Mouse (Mus musculus) heart, postnatal 10 days (tissue): ENCODE measurements around the gene Dgcr8. TPM values are rescaled to one million over a fixed set of nuclear protein-coding genes. Genes with fewer than 3 reads are reported as not detected.

Experiments used
- DNase-seq, 2 experiments: peaks; one replicate each; pipeline ENCODE4 v3.0.0; 2021
- intact Hi-C: fragments of 180-260 bp; cut with DNase I; formaldehyde crosslinking; loops from one replicate; pipeline ENCODE4 v1.15.1; 2025
- total RNA-seq, 2 experiments: library from RNA; stranded (reverse); gene quantifications; 2 replicates each; pipeline ENCODE4 v1.2.3; 2021

Dgcr8 gene
- total RNA-seq, 2 experiments from 2014 or later: 26.0 to 27.2 TPM

DNA sequence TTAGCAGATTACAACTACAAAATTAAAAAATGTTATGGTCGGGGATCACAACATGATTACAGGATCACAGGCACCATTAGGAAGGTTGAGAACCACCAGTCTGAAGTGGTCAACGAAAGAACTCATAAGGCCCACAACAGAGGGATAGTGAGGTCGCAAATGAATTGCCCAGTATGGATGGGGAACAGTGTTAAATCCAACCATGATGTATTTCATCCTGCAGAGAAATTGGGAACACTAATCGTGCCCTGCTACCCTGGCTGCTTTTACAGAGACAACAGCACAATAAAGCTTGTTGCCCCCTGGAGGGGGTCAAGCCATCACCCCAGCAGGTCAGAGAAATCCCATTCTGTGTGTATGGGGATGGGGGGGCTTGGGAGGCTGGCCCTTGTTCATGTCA is 38.8 kb downstream of the Dgcr8 start:
- no peak for DNase-seq
- intact Hi-C loops: loop anchor here (2.0 kb wide), 1 partner anchor 37 kb away; no protein-coding TSS in a partner anchor

DNA sequence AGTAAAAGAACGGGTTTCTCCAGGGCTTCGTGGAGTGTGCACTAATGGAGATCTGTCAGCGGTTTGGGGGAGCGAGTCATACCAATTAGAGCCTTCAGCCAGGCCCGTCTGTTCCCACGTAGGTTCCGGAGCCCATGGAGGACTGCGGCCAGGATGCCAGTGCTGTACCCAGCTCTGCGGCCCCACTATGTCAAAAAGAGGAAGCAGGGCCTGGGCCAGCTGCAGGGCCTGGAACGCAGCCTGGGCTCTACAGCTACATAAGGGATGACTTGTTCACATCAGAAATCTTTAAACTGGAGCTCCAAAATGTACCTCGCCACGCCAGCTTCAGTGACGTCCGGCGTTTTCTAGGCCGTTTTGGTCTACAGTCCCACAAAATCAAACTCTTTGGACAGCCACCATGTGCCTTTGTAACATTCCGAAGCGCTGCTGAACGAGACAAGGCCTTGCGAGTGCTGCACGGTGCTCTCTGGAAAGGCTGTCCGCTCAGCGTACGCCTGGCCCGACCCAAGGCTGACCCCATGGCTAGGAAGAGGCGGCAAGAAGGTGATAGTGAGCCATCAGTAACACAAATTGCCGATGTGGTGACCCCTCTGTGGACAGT is 39.6 kb downstream of the Dgcr8 start:
- peak; percentile 55 to 61 for DNase-seq
- intact Hi-C loops: no loop called here

DNA sequence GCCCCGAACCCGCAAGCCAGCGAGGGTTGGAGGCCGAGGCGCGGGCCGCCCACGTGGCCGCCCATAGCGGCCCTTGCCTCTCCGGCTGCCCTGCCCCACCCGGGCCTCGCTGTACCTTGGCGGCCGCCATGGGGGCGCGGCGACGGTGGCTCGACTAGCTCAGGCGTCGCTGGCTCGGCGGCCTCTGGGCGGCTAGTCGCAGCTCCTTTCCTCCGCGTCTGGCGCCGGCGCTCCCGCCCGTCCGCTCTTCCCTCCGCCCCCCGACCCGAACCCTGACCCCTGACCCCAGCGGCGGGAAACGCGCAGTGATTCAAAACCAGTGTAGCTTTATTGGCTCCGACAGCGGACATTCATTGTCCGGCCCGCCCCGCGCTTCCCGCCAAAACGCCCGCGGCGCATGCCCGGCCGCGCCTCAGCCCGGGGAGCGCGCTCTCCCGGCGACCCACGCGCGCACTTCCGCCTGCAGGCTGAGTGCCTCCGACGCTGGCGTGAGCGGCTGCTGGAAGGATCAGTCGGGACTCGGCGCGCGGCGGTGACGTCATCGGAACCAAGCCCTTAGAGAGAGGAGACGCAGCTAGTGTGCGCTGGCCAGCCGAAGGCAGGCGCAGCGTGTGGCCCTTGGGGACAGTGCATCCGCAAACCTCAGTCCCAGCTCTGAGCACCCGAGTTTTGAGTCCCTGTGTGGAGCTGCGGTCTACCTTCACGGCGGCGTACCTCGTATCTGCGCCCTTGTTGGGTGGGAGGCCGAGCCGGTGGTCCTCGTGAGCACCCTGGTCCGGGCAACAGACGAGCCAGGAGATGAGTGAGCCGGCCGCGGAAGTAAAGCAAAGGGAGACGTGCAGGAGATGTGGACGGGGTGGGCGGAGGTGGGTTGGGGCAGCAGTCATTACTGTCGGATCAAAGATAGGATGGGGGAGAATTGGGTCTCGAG is 40.3 kb downstream of the Dgcr8 start, which contains the start of the genes Trmt2a and Ranbp1:
TSS of gene Trmt2a (plus strand) at position 247 of the 931 bp plus-strand sequence.
TSS of gene Ranbp1 (minus strand) at position 300 of the 931 bp plus-strand sequence.
- intact Hi-C loops: no loop called here
- DNase-seq: peak; percentile 99

DNA sequence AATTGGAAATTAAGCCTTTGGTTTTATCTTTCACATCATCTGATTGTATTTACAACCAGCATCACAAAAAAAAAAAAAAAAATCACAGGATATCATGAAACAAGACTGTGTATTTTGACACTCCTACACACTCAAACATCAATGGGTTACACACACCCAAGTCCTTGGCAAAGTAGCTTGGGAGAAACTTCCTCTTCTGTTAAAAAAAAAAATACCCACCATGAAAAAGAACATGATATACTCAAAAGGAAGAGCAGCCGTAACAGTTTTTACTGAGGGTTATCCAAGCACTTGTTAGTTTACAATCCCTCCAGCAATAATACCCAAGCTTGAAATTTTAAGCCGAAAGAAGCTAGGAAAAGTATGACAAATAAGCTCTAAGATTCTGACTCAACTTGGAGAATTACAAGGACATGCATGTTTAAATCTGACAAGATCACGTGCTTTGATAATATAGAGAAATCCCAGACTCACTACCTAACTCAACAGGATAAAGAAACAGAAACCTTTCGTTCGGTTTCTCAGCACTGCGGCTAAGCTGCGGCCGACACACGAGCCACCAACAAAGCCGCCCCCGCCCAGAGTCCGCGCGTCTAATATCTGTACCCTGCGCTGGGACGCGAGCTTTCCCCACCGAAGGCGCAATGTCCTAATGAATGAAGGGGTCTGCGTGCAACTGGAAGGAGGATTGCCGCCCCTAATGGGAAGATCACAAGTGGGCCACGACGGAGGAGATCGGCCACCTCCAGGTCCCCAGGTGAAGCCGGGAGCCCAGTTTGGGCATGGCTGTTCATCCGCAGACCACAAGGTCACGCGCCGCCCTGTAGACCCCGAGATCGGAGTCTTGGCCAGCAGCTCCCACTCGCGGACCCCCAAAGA is 41.3 kb downstream of the Dgcr8 start:
- intact Hi-C loops: no loop called here
- no peak for DNase-seq

DNA sequence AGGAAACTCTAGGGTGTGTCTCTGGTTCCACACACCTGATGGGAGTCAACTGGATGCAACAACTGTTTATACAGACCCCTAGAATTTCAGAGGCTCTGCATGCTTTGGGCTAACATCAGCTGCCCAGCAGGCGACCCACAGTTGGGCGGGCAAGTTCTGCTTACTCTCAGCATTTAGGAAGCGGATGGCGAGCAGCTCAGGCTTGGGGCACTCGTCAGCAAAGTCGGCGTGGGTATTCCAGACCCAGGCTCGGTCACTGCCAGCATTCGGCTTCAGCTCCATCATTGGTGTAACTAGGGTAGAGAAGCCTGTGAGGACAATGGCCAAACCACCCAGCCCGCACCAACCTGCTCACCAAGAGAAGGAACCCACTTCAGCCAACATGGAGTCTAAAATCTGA is 47.5 kb downstream of the Dgcr8 start:
- intact Hi-C loops: no loop called here
- DNase-seq: no peak

DNA sequence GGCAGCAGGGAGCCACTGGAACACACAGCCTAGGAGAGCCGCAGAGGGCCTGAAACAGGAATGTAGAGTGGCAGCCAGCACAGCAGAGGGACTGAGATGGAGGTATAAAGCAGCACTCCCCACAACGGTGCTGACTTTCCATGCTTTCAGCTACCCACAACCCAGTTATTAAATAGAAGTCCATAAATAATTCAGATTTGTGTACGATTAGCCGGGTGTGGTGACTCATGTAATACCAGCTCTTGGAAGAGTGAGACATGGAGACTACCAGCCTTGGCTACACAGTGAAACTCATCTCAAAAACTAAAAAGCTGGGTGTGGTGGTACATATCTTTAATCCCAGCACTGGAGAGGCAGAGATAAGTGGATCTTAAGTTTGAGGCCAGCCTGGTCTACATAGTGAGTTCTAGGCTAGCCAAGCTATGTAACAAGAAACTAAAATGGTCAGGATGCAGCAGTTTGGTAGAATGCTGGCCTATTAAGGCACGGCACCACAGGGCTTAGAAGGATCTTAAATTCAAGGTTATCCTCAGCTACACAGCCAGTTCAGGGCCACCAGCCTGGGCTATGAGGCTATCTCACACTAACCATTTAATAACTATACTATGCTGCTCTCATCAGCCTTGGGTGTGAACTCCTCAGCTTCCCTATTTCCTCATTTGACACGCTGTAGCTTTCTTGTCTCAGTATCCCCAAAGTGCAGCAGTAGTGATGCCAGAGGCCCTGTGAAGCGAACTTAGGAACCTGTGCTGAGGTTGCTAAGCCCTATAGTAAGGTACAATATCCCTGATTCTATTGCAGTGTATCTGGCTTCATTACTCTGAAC is 52.2 kb downstream of the Dgcr8 start:
- intact Hi-C loops: no loop called here
- DNase-seq: no peak

DNA sequence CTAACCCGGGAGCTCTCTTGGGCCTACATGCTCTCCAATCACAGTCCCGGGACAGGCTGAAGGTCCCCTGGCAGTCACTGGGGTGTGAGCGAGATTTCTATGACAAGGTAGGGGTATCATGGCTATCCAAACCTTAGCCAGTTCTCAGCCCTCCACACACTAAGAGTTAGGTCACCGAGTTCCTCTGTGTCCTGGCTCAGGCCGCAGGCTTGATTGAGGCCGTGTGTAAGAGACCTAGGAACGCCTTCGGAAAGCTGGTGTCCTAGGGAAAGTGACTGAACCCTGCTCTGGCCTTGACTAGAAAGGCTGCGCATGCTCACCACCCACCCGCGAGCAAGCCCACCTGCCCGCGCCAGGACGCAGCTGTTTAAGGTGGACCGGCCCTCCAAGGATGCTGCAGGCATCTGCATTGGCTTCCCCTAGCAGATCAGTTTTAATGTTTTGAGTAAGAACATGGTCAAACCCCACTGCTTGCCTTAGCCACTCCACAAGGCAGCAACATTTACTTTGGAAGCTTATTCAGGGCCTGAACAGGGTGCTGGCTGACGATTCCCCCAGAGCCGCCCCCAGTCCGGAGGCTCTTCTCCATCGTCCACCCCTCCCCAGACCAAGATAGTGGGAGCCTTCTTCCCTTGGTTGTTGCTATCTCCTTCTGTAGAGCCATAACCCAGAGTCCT is 53.5 kb downstream of the Dgcr8 start:
- DNase-seq: peak; percentile 81 to 85
- intact Hi-C loops: no loop called here

DNA sequence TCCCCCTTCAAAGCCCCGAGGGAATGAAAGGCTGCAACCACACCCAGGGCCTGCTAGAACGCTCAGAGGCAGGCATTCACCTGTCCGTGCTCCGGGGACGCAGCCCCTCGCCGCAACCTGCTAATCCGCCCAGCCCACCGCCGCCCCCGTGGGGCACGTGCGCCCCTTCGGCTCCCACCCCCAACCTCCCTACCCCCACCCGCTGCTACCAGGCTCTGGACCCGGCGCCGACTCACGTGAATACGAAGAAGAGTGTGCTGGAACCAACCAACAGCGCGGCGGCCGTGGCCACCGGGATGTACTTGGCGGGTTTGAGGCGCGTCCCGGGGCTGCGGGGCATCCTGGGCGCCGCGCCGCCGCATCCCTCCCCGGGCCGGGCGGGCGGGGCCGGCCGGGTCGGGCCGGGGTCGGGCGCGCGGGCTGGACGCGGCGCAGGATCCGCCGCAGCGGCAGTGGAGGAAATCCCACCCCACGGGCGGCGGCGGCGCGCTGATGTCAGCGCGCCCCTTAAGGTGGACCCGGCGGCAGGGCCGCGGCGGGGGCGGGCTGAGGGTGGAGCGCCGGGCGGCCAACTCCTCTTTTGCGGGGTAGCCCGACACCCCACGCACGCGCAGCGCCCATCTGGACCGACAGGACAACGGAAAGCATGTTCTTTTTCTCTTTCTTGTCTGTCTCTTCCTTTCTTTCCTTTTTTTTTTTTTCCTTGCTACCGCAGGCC is 54.2 kb downstream of the Dgcr8 start, which contains the start of gene Zdhhc8:
TSS of gene Zdhhc8 (minus strand) at position 466 of the 718 bp plus-strand sequence.
- intact Hi-C loops: no loop called here
- peak; percentile 38 to 49 for DNase-seq

DNA sequence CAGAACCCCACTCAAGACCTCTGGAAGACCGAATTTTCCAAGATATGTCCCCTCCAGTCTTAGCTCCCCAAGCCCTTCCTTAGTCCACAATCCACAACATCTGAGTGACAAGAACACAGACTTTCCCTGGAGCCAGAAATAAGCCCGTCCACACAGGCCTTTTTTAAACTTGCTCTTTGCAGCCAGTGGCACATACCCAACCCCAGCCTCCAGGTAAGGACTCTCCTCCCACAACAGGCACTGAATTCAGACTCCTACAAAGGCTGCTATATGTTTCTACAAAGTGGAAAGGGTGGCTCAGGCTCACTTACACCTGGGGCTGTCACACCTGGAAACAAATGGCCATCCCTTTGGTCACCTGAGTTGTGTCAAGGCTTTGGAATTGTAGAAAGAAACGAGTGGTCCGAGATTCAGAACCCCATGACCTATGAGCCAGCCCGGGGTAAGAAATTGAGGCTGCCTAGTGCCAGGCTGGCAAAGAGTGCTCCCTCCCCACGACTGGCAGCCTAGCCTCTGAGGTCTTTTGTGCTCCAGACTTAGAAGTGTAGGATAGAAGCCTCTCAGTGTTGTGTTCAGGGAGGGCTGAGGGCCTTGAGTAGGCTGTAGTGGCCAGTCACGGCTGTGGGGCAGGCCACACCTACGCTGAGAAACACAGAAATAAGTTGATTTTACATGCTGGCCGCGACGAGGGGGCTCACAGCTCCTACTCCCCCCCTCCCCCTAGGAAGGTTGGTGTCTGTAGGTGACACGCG is 55.0 kb downstream of the Dgcr8 start:
- no peak for DNase-seq
- intact Hi-C loops: no loop called here

DNA sequence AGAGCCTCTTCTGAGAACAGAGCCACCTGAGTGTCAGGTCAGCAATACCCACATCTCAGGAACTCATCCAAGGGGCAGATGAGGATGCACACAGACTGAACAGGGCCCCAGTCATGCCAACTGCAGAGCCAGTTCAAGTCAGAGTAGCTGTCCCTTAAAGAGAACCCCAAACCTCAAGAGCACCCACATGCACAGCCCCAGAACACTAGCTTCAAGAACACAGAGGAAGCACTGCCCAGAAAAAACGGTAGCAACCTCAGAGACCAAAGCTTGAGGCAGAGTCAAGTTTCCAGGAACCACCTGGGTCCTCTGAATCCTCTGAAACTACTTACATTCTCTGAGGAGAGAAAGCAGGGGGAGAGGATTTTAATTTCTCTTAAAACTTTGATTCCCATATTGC is 55.6 kb downstream of the Dgcr8 start:
- no peak for DNase-seq
- intact Hi-C loops: no loop called here

DNA sequence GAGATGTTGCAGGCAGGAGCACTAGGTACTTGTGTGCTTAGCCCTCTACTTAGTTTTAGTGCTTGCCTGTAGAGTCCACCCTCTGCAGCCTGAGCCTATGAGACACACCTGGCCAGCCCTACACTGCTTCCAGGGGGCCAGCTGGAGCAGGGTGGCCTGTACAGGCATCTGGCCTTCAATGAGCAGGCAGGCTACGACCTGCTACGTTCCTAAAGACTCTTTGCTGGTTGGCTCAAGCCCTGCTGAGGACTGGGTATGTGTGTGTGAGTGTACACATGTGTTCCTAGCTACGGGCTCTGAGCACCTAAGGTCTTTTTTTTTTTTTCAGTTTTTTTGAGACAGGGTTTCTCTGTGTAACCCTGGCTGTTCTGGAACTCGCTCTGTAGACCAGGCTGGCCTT is 57.6 kb downstream of the Dgcr8 start:
- DNase-seq: no peak
- intact Hi-C loops: no loop called here

DNA sequence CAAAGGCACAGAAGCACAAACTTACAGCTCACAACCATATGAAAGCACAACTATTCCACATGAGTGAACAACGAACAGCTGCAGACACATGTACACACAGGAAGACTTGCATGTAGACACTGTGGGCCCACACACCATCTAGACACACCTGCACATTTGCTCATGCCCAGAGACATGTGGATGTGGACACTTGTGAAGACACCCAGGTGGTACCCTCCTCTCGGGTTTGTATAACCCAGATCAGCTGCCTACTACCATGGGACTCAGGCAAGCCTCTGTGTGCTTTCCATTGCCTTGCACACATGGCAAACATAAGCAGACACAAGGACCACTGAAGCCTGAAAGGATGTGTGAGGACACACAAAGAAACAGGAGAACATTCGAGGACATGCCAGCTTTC is 58.0 kb downstream of the Dgcr8 start:
- intact Hi-C loops: no loop called here

DNA sequence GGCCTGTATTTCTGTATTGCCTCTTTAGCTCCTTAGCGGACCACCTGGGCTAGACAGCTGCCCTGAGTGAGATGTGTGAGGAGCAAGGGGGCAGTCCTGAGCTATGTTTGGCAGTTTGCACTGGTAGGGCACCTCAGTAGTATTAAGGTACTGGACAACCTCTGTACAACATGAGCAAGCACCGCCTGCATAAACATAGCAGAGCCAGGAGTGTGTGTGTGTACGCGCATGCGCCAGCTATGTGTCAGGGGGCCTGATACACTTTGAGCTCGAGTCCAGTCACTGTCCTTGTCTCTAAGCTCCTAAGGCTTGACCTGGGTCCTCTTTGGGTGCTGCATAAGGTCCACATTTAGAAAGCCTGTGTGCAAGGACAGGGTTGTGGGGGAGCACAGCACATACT is 58.4 kb downstream of the Dgcr8 start:
- DNase-seq: no peak
- intact Hi-C loops: no loop called here

More for the DNA sequence above, 58.0 kb downstream of the Dgcr8 start:
- no peak for DNase-seq

DNA sequence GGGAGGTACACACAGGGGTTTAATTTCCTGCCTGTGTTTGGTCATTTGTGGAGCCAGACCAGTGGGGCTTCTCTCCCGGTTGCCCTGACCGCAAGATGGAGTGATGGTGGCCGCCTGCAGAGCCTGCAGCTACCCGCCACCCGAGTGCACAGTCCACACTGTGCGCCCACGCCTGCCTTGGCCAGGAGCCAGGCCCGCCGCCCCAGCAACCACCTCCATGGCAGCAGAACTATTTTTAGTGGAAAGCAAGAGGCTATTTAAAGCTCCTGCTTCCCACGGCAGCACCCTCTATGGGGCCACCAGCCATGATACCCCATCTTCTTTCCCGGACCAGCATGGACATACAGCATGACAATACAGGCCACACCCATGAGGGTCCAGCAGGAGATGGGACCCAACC is 59.4 kb downstream of the Dgcr8 start:
- peak; percentile 72 to 75 for DNase-seq
- intact Hi-C loops: no loop called here

DNA sequence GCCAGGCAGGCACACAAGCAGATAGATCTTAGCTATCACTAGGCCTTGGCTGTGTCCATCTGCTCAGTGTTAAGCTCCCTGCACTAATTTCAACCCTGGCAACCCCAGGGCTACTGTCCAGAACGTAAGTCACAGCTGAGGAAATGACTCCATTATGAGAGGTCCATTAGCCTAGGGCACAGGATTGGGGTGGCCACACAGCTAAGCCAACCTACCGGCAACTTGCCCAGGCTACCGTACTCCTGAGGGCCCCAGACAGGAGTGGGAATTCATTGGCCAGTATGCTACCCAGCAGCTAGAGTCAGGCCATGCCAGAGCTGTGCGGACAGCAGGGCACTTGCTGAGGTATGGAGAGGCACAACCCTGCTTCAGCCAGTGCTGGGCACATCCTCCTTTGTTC is 60.2 kb downstream of the Dgcr8 start:
- no peak for DNase-seq

DNA sequence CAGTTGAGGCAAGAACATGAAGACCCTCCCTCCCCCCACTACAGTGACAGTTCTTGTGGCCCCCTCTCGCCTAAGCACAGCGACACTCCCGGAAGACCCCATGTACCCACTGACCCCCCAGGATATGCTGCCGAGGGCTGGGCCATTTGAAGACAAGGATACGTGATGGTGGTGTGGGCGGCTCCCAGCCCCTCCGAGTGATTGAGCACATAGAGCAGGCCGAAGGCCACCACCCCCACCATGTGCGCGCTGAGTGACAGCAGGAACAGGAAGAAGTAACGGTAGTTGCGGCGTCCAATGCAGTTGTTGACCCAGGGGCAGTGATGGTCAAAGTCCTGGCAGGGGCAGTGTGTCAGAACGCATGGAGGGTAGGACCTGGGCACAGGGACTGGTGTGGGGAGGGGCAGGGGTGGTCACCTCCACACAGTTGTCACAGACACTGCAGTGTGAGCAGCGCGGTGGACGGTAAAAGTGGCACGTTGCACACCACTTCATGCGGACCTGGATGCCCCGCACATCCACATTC is 61.1 kb downstream of the Dgcr8 start:
- intact Hi-C loops: no loop called here
- no peak for DNase-seq

More for the DNA sequence above, 60.2 kb downstream of the Dgcr8 start:
- intact Hi-C loops: no loop called here

DNA sequence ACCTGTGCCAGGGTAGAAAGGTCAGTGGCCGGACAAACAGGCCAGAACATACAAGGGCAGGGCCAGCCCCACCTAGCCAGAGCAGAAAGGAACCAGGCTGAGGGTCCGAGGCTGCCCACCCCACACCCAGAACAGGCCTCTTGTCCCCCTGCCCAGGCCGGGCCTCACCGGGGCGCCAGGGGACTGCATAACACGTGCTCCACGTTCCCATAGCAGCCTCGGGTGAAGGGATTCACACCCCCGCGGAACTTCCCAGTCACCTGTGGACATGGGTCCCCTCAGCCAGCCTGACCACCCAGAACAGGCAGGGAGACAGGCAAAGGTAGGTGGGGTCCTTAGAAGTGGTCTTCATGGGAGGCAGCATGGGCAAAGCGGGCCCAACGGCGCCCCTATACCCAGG is 61.9 kb downstream of the Dgcr8 start:
- intact Hi-C loops: no loop called here
- no peak for DNase-seq

DNA sequence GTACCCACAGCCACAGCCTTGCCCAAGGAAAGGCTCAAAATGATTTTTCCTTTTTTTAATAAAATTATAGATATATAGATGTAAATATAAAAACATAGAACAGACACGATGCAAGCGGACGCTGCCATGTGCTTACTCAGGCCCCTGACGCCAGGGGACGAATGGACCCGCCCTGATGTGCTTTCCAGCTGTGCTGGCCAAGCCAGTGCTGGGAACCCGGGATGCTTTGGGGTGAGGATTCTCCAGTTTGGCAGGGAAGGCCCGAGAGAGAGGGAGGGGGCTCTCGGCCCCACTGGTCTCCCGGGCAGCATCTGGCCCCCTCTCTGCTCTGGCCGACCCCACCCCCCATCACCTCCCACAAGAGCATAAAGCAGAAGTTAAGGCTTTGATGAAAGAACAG is 66.9 kb downstream of the Dgcr8 start:
- intact Hi-C loops: no loop called here
- no peak for DNase-seq
